9 mouse cellular contexts compared by ENCODE assay signal in genomic region chr3:53166001-53166400, GRCm38 (mm10).
DNase-seq lines count a peak whose midpoint lies in the region; ATAC-seq and TF ChIP-seq lines count a peak whose summit lies in the region.
"Had no signal": no experiment of that assay in that cellular context is flagged by ENCODE, and none has a peak within 500 bp of the region (broad histone marks: within the 10 kb centered on the region; RNA-seq: fewer than 3 reads in every experiment).

No protein-coding gene starts in this region.

- H3K4me2 ChIP-seq in midbrain, embryonic 15.5 days = no peak overlapping the region
- no peak overlapping the region for H3K4me2 ChIP-seq in midbrain, postnatal 0 days (ENCODE audit: low read depth, low read length, poor library complexity, severe bottlenecking)
- H3K4me2 ChIP-seq in heart, embryonic 13.5 days = peak overlapping the region; percentile 10
- H3K4me2 ChIP-seq in kidney, embryonic 14.5 days (replicated peaks; ENCODE audit: low read depth, low read length) = no peak overlapping the region

- 40% methylated on average over 8 of the region's 8 CpGs for WGBS in midbrain, embryonic 15.5 days
- 33% methylated on average over 8 of the region's 8 CpGs for WGBS in midbrain, postnatal 0 days
- WGBS in heart, embryonic 13.5 days = 39% methylated on average over 8 of the region's 8 CpGs
- WGBS in kidney, embryonic 14.5 days = 8% methylated on average over 8 of the region's 8 CpGs

- H3K9me3 ChIP-seq in midbrain, embryonic 15.5 days = no peaks in the 10 kb centered on the region
- no peaks in the 10 kb centered on the region for H3K9me3 ChIP-seq in midbrain, postnatal 0 days (ENCODE audit: low read length)
- H3K9me3 ChIP-seq in heart, embryonic 13.5 days = no peaks in the 10 kb centered on the region
- H3K9me3 ChIP-seq in kidney, embryonic 14.5 days (ENCODE audit: control insufficient read depth, low read length) = no peaks in the 10 kb centered on the region
- H3K9me3 ChIP-seq: megakaryocyte, embryonic 14.5 days had no signal

- no peak overlapping the region for H3K9ac ChIP-seq in midbrain, embryonic 15.5 days
- no peak overlapping the region for H3K9ac ChIP-seq in midbrain, postnatal 0 days (replicated peaks; ENCODE audit: low read length, poor library complexity, severe bottlenecking)
- H3K9ac ChIP-seq in heart, embryonic 13.5 days = no peak overlapping the region
- H3K9ac ChIP-seq in kidney, embryonic 14.5 days (ENCODE audit: low read depth, low read length) = no peak overlapping the region

- H3K4me1 ChIP-seq in midbrain, embryonic 15.5 days = peaks cover 7% of the 10 kb centered on the region; the same call in 1 of the 2 replicates
- H3K4me1 ChIP-seq in midbrain, postnatal 0 days (ENCODE audit: insufficient read depth, low read length) = no peaks in the 10 kb centered on the region
- peaks cover 62% of the 10 kb centered on the region for H3K4me1 ChIP-seq in heart, embryonic 13.5 days
- H3K4me1 ChIP-seq in kidney, embryonic 14.5 days (ENCODE audit: control insufficient read depth, insufficient read depth, low read length) = no peaks in the 10 kb centered on the region
- H3K4me1 ChIP-seq: megakaryocyte, embryonic 14.5 days had no signal

- no peaks in the 10 kb centered on the region for H3K36me3 ChIP-seq in midbrain, embryonic 15.5 days (replicated peaks)
- no peaks in the 10 kb centered on the region for H3K36me3 ChIP-seq in midbrain, postnatal 0 days (ENCODE audit: insufficient read depth, low read length)
- peaks cover 4% of the 10 kb centered on the region; the same call in 1 of the 2 replicates for H3K36me3 ChIP-seq in heart, embryonic 13.5 days
- H3K36me3 ChIP-seq in kidney, embryonic 14.5 days (ENCODE audit: control insufficient read depth, insufficient read depth, low read length) = no peaks in the 10 kb centered on the region

- no peaks in the 10 kb centered on the region for H3K27me3 ChIP-seq in midbrain, embryonic 15.5 days (replicated peaks)
- H3K27me3 ChIP-seq in midbrain, postnatal 0 days (ENCODE audit: insufficient read depth, low read length) = no peaks in the 10 kb centered on the region
- no peaks in the 10 kb centered on the region for H3K27me3 ChIP-seq in heart, embryonic 13.5 days (replicated peaks)
- H3K27me3 ChIP-seq in kidney, embryonic 14.5 days (ENCODE audit: control insufficient read depth, insufficient read depth, low read length) = no peaks in the 10 kb centered on the region
- H3K27me3 ChIP-seq: megakaryocyte, embryonic 14.5 days had no signal

- no peak for DNase-seq in midbrain, postnatal 0 days (ENCODE audit: low spot score)
- peak; percentile 63 for DNase-seq in retina, postnatal 1 day
- DNase-seq in ovary, postnatal 14 days (ENCODE audit: low spot score) = no peak
- no peak for DNase-seq in gastrocnemius, adult 8-10 months (ENCODE audit: low spot score in 2 of 2)
- DNase-seq in urinary bladder, postnatal 10 days (ENCODE audit: low spot score) = no peak

- TF ChIP-seq CTCF in midbrain, postnatal 0 days (IDR thresholded peaks at IDR 0.05) = no peak

- H3K4me3 ChIP-seq in midbrain, embryonic 15.5 days = no peak overlapping the region
- H3K4me3 ChIP-seq in midbrain, postnatal 0 days (ENCODE audit: low read depth, low read length) = no peak overlapping the region
- H3K4me3 ChIP-seq in heart, embryonic 13.5 days = no peak overlapping the region
- H3K4me3 ChIP-seq in kidney, embryonic 14.5 days (ENCODE audit: low read length) = no peak overlapping the region
- H3K4me3 ChIP-seq: megakaryocyte, embryonic 14.5 days had no signal

- H3K27ac ChIP-seq in midbrain, embryonic 15.5 days = 0 out of 2 replicates have a peak overlapping the region, but pooled peaks have one; percentile 26
- no peak overlapping the region for H3K27ac ChIP-seq in midbrain, postnatal 0 days (ENCODE audit: low read depth, low read length)
- H3K27ac ChIP-seq in heart, embryonic 13.5 days (replicated peaks) = peak overlapping the region; percentile 55
- H3K27ac ChIP-seq in kidney, embryonic 14.5 days (ENCODE audit: low read depth, low read length) = no peak overlapping the region

- ATAC-seq in midbrain, embryonic 15.5 days (replicated peaks) = no peak
- no peak for ATAC-seq in midbrain, postnatal 0 days (ENCODE audit: low FRiP score)
- ATAC-seq in heart, embryonic 13.5 days (ENCODE audit: extremely low read depth, insufficient number of reproducible peaks, low FRiP score, low TSS enrichment) = no peak
- peak; percentile 66; the same call in 1 of the 2 replicates for ATAC-seq in kidney, embryonic 14.5 days (ENCODE audit: low FRiP score, low TSS enrichment)

Comparison
In these comparisons a context has a peak if more than half of its experiments do, and no peak if none do; other contexts are left out.
1. H3K27ac ChIP-seq: peak in midbrain, embryonic 15.5 days (single experiment) and heart, embryonic 13.5 days (single experiment); none in midbrain, postnatal 0 days (single experiment) and kidney, embryonic 14.5 days (single experiment).